Mouse (Mus musculus): ENCODE data around the gene Stat3. TPM values are rescaled to one million over a fixed set of nuclear protein-coding genes. Genes with fewer than 3 reads are reported as not detected.

Stat3 gene
- total RNA-seq, 2 experiments from 2014 or later, result 37.8 to 43.4 TPM

DNA sequence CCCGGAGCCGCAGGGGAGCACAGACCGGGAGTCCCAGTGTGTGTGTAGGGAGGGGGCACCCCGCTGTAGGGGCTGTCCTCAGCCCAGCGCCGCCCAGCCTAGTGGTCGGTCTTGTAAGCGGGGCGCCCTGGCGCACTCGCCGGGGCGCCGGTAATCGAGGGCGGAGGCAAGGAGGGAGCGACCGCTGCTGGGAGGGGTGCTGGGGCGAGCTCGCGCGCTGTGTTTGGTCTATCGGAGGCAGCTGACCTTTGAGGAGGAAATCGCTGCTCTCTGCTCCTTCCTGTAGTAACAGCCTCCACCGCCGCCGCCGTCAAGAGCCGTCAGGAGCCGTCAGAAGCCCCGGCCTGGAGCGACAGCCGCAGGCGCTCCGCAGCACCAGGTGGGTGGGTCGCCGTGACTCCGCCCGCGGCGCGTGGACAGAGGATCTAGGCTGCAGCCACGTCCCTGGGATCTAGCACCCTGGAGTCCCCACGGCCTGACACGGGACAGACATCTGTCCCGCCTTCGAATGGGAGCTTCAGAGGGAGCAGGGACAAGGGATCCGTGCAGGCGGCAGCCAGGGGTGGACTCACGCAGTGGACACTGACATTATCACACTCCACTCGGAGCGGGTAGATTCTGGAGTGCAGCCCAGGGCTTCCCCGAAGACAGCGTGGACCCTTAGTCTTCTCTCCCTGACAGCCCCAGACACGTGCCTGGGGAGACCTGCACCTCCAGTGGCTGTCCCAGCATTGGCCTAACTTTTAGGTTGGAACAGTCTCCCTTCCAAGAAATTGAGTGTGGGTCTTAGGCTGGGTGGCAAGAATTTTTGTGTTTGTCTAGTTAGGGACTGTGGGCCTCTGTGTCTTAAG, 78.9 kb downstream of the Stat3 start:
- peak; percentile 81 for ATAC-seq (replicated peaks; ENCODE audit: low FRiP score, poor library complexity, severe bottlenecking)

DNA sequence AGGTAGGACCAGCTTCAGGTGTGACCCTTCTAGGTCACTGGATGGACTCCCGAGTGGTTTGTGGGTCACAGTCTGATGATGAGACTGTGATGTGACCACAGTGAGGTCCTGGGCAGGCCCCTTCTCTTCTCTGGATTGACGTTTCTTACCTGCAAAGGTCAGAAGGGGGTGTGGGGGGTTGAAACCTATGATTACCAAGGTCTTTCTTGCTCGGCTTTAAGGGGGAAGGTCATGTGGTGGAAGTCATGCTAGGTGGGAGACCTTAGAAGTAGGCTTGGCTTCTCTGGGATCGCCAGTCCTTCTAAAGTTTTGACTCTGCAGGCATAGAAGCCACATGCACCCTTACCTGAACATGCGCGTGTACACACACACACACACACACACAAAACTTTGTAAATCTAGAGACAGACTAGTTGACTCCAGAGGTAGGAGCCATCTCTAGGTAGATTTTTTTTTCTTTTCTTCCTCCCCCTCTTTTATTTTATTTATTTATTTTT, 79.7 kb downstream of the Stat3 start:
- no peak for ATAC-seq (replicated peaks; ENCODE audit: low FRiP score, poor library complexity, severe bottlenecking)

GRCm38 (mm10) chr11:100858935-100859578, 80.3 kb downstream of the Stat3 start, which contains the start of gene Stat5a:
TSS of gene Stat5a (plus strand) at chr11:100859351.
- ATAC-seq (replicated peaks; ENCODE audit: low FRiP score, poor library complexity, severe bottlenecking), result no peak

DNA sequence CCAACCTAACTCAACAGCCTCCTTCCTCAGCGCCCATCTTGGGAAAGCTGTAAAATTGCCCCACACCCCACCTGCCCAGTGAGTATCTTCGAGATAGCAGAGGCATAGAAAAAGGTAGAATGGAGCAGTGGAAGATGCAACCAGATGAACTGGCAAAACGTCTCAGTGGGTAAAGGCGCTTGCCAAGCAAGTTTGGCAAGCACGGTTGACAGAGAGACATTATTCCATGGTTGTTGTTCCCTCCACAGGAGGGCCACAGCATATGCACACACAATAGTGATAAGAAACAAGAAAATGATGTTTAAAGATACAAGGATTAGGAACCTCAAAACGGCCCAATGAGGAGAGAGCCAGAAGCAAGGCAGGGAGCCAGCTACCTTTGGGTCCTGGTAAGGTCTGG, 81.4 kb downstream of the Stat3 start:
- no peak for ATAC-seq (replicated peaks; ENCODE audit: low FRiP score, poor library complexity, severe bottlenecking)

GRCm38 (mm10) chr11:100855178-100855577, 84.2 kb downstream of the Stat3 start:
- no peak for ATAC-seq (replicated peaks; ENCODE audit: low FRiP score, poor library complexity, severe bottlenecking)

DNA sequence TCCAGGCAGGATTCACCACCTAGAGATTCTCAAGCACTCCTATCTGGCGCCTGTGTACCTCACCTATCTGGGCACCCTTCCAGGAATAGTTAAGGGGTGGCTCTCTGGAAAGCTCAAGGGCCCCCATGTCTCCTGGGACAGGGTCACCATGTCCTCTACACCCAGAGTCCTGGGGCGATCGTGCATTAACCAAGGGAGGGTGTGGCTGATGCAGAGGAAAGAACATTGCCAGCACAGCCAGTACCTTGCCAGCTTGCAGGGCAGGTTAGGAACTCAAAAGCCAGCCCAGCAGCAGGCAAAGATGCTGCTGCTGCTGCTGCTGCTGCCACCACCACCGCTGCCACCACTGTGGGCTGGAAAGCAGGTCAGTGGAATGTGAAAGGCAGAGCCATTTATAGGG, 85.1 kb downstream of the Stat3 start:
- ATAC-seq (replicated peaks; ENCODE audit: low FRiP score, poor library complexity, severe bottlenecking), result no peak

DNA sequence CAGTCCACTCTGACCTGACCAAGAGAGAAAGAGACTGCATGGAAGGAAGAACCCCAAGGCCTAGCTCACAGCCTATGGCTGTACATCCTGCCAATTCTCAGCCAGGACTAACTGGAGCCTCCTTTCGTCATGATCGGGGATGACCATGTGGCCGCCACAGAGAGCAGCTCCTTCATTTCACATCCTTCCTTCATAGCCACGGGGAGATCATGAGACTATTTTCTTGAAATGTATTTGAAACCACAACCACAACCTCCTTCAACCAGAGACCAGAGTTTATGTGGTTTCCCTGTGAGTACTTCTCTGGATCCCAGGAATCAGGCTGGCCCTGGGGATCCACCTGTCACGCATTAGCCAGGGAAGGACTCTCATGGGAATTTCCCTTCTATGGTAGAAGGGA, 86.3 kb downstream of the Stat3 start:
- ATAC-seq (replicated peaks; ENCODE audit: low FRiP score, poor library complexity, severe bottlenecking), result no peak

- no peak for ATAC-seq (replicated peaks; ENCODE audit: low FRiP score, poor library complexity, severe bottlenecking)
These were observed 87.3 kb downstream of the Stat3 start for GRCm38 (mm10) chr11:100852088-100852487.

DNA sequence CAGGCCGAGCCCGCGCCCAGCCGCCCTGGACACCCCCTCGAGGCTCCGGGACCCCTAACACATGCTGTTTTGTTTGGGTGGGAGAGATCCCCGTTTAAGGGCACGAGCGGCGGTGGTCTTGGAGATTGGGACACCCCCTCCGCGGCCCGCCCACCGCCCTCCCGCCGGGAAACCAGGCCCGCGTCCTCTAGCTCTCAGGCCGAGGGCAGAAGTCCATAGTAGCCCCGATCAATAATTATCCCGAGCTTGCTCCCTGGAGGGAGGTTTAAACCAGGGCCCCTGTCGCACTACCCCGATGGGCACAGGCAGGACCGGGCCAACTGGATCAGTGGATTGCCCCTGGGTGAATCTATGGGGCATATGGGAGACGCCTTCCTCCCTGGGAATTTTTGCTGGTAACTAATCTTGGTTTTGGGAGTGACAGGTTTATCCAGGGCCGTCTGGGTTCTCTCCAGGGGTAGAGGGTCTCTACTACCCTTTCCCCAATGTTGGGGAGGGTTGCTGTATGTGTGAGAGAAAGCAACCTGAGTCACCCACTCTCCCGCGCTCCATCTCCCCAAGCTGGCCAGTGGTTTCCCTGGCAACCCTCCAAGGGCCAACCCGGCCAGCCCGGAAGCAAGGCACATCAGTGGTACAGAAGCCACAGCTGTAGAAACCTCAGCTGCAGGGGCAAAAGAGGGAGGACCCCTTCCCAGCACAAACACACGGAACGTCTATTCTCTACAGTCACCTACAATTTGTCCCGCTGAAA, 88.4 kb downstream of the Stat3 start:
- 0 out of 2 replicates have a peak, but pooled peaks have one; percentile 10 for ATAC-seq (replicated peaks; ENCODE audit: low FRiP score, poor library complexity, severe bottlenecking)

DNA sequence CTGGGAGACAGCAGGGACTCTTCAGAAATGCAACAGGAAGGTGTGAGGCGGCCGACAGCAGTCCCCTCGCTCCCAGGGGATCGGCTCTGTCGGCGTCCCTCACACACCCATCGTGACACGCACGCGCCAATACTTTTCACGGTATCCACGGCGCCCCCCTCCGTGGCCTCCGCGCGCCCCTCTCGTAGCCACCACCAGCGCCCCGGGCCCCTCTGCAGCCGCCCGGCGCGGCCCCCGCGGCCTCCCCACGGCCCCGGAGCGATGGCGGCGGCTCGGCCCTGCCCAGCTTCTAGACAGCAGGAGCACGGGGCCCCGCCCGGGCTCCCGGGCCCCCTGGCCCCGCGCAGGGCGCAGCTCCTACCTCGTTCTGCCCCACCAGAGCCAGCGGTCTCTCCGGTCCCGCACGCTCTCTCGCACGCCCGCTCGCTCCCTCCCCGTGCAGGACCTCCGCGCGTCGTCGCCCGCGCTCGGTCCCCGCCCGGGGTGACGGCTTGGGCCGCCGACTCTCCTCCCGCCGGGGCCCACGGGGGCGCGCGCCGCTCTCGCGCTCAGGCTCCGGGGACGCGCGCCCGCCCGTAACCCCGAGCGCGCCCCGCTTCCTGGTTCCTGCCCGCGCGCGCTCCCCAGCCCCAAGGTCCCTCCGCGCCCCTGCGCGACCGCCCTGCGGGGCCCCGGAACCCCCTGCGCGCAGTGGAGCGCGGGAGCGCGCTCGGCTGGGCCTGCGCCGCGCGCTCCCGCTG, 89.1 kb downstream of the Stat3 start, which contains the start of gene Stat5b:
Gene Stat5b, minus strand, starts transcription at position 687 of the 740 bp plus-strand sequence.
- ATAC-seq (replicated peaks; ENCODE audit: low FRiP score, poor library complexity, severe bottlenecking), result peak; percentile 72

GRCm38 (mm10) chr11:100849456-100850037, 89.8 kb downstream of the Stat3 start:
- 0 out of 2 replicates have a peak, but pooled peaks have one; percentile 15 for ATAC-seq (replicated peaks; ENCODE audit: low FRiP score, poor library complexity, severe bottlenecking)

DNA sequence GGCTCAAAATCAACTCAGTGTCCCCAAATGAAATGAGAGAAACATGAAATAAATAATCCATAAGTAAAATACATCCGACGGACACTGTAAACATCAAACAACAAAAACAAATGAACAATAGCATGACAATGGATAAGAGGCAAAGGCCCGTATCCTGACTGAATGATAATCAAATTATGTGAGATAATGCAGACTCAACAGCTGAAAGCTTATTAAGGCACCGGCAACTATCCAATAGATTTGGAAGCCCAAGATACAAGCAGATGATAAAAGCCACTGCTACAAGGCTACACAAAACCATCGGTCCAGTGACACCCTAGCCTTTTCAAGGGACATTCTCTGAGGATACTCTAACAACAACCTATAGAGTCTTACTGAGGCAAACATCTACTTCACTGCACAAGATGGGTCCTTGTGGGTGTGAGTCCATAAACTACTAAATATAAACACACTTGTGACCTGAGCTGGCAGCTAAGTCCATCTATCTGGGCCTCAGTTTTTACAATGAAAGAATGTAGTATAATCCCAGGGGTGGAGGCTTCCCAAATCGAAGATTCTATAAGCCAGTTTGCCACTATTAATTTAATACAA, 90.5 kb downstream of the Stat3 start:
- ATAC-seq (replicated peaks; ENCODE audit: low FRiP score, poor library complexity, severe bottlenecking), result 0 out of 2 replicates have a peak, but pooled peaks have one; percentile 9

DNA sequence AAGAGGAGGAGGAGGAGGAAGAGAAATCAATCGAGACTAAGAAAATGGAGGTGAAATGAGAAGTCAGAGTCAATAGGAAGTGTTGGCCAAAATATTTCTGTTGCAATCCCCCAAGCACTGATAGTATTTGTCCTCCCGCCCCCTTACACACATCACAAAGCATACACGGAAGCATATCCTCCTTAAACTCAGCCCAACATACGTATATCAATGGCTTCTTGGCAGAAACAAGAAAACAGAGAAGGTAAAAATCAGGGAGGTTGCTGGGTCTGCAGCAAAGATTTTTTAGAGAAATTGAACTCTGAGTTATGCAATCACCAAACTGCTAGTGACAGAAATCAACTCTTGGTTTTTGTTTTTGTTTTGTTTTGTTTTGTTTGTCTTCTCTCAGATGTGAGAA, 91.3 kb downstream of the Stat3 start:
- ATAC-seq (replicated peaks; ENCODE audit: low FRiP score, poor library complexity, severe bottlenecking), result no peak

DNA sequence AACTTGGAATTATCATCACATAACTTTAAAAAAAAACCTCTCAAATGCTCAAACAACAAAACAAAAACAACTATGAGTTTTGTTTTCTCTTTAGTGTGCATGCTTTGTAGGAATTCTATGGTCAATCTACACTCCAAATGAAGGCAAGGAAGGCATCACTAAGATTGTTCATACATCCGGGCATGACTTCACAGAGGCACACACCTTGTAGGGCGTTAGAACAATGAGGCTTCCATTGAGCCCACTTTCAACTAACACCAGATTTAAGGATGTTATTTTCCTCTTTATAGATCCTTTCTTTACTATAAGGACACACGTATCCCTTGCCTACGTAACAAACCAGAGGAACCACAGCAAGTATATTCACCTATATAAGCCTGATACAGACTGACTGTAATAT, 91.8 kb downstream of the Stat3 start:
- ATAC-seq (replicated peaks; ENCODE audit: low FRiP score, poor library complexity, severe bottlenecking), result no peak

- no peak for ATAC-seq (replicated peaks; ENCODE audit: low FRiP score, poor library complexity, severe bottlenecking)
These were observed 93.5 kb downstream of the Stat3 start for GRCm38 (mm10) chr11:100845793-100846192.

DNA sequence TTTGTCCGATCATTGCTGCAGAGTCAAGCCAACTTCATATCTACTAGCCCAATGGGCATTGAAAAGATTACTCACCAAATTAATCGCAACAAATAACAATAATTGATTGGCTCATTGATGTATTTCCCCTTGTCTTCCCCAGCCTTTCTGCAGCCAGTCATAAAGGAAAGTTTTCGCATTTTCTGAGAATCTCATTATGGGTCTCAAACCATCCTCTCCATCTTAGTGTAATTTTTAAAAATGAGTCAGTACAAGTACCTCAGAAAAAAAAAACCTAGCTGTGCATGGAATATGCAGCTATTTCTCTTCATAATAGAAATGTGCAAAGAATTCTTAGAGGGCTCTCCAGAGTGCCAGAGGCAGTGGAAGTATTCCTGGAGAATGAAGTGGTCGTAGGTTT, 95.2 kb downstream of the Stat3 start:
- no peak for ATAC-seq (replicated peaks; ENCODE audit: low FRiP score, poor library complexity, severe bottlenecking)

DNA sequence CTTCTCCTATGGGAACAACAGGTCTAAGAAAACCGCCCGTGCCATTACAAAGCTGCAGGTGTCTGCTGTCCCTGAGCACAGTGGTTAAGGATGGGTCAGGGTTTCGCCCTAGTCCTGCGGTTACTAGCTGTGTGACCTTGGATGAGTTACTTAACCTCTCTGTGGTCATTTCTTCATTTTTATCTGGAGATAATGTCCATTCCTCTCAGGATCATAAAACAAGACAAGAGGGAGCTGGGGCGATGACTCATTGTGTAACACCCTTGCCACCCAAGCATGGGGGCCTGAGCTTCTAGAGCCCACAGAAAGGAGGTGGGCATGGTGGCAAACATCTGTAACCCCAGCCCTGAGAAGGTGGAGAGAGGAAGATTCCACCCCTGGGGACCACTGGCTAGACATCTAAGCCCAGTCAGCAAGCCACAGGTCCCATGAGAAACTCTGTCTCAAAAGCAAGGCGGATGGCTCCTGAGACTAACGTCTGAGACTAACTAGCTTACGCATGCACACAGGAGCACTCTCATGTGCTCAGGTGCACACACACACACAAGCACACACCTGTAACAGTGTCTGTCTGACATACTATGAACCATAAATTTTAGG, 96.2 kb downstream of the Stat3 start:
- no peak for ATAC-seq (replicated peaks; ENCODE audit: low FRiP score, poor library complexity, severe bottlenecking)

- no peak for ATAC-seq (replicated peaks; ENCODE audit: low FRiP score, poor library complexity, severe bottlenecking)
These were observed 97.3 kb downstream of the Stat3 start for GRCm38 (mm10) chr11:100842025-100842424.
